Mouse (Mus musculus): ENCODE measurements around the gene Dapl1.

DNA sequence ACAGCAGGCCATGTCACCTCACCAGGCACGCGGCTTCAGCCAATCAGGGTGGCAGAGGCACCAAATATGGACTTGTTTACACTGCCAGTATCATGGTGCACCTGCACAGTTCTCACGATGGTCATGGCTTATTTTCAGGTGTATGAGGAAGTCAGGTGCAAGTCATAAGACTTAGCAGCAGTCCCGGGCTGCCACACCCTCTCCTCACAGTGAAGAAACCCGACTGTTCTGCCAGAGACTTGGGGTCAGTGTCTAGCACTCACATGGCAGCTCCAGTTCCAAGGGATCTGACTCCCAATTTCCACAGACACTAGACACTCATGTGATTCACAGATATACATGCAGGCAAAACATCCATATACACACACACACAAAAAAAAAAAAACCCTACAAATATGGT is 18.1 kb upstream of the Dapl1 start:
- TF ChIP-seq CTCF (IDR thresholded peaks at IDR 0.05; ENCODE audit: low read depth), result no peak
- TF ChIP-seq EP300 (IDR thresholded peaks at IDR 0.05; ENCODE audit: low read depth), result no peak

Data from liver, postnatal 0 days (tissue).